Mouse (Mus musculus): ENCODE results near the gene Rsph14. TPM values are rescaled to one million over a fixed set of nuclear protein-coding genes. Genes with fewer than 3 reads are reported as not detected.

Rsph14 gene
- 8.8 and 8.9 TPM in 2 replicates for polyA plus RNA-seq (2015; fragmentation: Nextera tagmentation; extraction: Ambion mirVana)

DNA sequence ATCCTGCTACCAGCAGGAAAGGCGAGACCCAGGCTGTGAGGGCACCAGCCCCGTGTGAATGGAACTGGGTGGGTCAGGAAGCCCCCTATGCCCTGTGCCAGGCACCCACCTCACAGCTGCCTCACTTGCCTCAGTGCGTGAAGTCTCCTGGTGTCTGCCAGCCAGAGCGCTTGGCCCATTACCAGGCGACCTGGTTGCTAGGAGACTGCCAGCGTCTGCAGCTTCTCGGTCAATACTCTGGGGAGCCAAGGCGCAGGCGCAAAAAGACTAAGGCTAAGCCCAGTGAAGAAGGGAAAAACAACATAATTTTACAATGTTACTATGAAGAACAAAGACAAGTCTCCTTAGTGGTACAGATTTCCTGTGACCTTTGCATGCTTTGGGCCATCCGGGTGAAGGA, at the start of gene Rsph14:
Gene Rsph14, minus strand, starts transcription at position 192 of the 400 bp plus-strand sequence.
- H3K27me3 ChIP-seq (replicated peaks; ENCODE audit: insufficient read depth, low read length): no peaks in the 10 kb centered on the region
- no peak within 1 kb of the TSS for H3K27ac ChIP-seq (ENCODE audit: low read length)
- H3K9ac ChIP-seq (replicated peaks; ENCODE audit: low read depth): no peak within 1 kb of the TSS
- no peaks in the 10 kb centered on the region for H3K4me1 ChIP-seq (ENCODE audit: insufficient read depth, low read depth, low read length)
- no peaks in the 10 kb centered on the region for H3K9me3 ChIP-seq (ENCODE audit: low read length)
- peak; percentile 60 for DNase-seq (ENCODE audit: low spot score)
- no peak within 1 kb of the TSS for H3K4me2 ChIP-seq (replicated peaks; ENCODE audit: low read depth, low read length)
- no peaks in the 10 kb centered on the region for H3K36me3 ChIP-seq (ENCODE audit: insufficient read depth, low read length)
- WGBS: 33% methylated on average over 10 of the region's 10 CpGs
- ATAC-seq: no peak
- H3K4me3 ChIP-seq (ENCODE audit: low read depth, low read length): no peak within 1 kb of the TSS
- TF ChIP-seq EP300 (IDR thresholded peaks at IDR 0.05): no peak
- TF ChIP-seq CTCF (IDR thresholded peaks at IDR 0.05): no peak

DNA sequence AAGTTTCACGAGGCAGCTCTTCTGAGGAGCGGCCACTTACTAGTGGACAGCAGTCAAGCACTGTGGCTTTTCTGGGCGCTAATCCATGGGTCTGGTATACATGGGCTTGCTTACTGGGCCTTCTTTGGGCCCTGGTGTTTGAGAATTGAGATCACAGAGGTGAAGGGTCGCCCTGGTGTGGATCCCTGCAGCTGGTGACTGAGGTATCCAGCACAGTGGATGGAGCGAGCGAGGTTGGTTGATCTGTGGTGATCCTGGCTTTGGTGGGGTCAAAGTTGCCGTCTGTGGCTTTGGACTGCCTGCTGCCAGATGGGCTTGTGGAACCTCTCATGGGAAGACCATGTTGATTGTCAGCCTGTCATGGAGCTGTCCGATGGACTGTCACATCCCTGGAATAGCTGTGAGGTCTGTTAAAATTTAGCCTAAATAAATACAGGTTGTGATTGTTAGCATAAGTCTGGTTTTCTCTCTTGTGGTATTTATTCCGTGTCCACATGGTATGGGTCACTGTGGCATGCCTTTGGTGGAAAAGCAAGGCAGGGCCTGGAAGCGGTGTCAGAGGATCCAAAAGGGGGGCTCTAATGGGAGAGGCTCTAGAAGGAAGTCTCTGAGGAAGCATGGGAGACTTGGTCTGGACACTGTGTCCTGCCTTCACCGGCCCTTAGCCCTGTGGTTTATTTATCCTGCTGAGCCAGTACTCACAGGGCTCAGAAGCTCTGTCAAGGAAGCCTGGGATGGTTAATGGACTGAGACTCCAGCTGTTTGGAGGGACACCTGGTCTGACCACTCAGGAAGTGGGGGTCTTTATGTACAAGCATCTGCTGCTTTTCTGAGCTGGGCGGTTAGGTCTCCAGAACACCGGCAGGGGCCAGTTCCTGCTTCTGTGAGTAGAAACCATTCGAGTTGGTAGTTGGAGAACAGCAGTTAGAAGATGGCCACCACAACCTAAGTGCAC, 46.1 kb upstream of the Rsph14 start:
- Histone ChIP-seq H3K4me3 (ENCODE audit: low read depth, low read length) (no peak overlapping the region), H3K4me2 (replicated peaks; ENCODE audit: low read depth, low read length) (no peak overlapping the region), H3K27me3 (replicated peaks; ENCODE audit: insufficient read depth, low read length) (no peaks in the 10 kb centered on the region), H3K27ac (ENCODE audit: low read length) (no peak overlapping the region), H3K36me3 (ENCODE audit: insufficient read depth, low read length) (no peaks in the 10 kb centered on the region), H3K4me1 (ENCODE audit: insufficient read depth, low read depth, low read length) (peaks cover 12% of the 10 kb centered on the region; the same call in 1 of the 2 replicates), H3K9ac (replicated peaks; ENCODE audit: low read depth) (no peak overlapping the region), H3K9me3 (ENCODE audit: low read length) (no peaks in the 10 kb centered on the region)
- DNase-seq (ENCODE audit: low spot score): no peak
- ATAC-seq: peak; percentile 36; the same call in 1 of the 2 replicates
- 66% methylated on average over 14 of the region's 14 CpGs for WGBS
- no peak for TF ChIP-seq EP300 (IDR thresholded peaks at IDR 0.05)
- TF ChIP-seq CTCF (IDR thresholded peaks at IDR 0.05): no peak

DNA sequence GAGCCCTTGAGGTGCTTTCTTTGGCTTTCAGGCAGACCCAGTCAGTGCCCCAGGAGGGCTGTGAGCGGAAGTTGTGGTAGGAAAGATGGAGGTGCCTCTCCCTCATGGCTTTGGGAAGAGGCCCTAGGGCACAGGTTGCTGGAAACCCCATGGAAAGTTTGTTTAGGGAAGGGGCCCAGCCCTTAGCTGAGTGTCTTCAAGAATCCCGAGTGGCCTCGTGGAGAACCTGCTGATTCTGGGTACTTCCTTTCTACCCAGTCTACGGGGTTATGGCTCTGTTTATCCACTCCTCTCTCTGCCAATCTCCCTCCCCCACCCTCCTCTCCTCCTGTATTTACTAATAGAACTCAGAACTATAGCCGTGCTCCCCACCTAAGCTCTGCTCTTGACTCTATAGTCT, 43.3 kb upstream of the Rsph14 start:
- H3K4me2 ChIP-seq (replicated peaks; ENCODE audit: low read depth, low read length): no peak overlapping the region
- DNase-seq (ENCODE audit: low spot score) (peak; percentile 32), ATAC-seq (peak; percentile 58)
- H3K9ac ChIP-seq (replicated peaks; ENCODE audit: low read depth): no peak overlapping the region
- H3K4me3 ChIP-seq (ENCODE audit: low read depth, low read length): no peak overlapping the region
- no peaks in the 10 kb centered on the region for H3K27me3 ChIP-seq (replicated peaks; ENCODE audit: insufficient read depth, low read length)
- no peak overlapping the region for H3K27ac ChIP-seq (ENCODE audit: low read length)
- TF ChIP-seq CTCF (IDR thresholded peaks at IDR 0.05) (no peak), EP300 (IDR thresholded peaks at IDR 0.05) (no peak)
- no peaks in the 10 kb centered on the region for H3K9me3 ChIP-seq (ENCODE audit: low read length)
- WGBS: 25% methylated on average over 5 of the region's 5 CpGs
- peaks cover 14% of the 10 kb centered on the region; the same call in 1 of the 2 replicates for H3K4me1 ChIP-seq (ENCODE audit: insufficient read depth, low read depth, low read length)
- no peaks in the 10 kb centered on the region for H3K36me3 ChIP-seq (ENCODE audit: insufficient read depth, low read length)

DNA sequence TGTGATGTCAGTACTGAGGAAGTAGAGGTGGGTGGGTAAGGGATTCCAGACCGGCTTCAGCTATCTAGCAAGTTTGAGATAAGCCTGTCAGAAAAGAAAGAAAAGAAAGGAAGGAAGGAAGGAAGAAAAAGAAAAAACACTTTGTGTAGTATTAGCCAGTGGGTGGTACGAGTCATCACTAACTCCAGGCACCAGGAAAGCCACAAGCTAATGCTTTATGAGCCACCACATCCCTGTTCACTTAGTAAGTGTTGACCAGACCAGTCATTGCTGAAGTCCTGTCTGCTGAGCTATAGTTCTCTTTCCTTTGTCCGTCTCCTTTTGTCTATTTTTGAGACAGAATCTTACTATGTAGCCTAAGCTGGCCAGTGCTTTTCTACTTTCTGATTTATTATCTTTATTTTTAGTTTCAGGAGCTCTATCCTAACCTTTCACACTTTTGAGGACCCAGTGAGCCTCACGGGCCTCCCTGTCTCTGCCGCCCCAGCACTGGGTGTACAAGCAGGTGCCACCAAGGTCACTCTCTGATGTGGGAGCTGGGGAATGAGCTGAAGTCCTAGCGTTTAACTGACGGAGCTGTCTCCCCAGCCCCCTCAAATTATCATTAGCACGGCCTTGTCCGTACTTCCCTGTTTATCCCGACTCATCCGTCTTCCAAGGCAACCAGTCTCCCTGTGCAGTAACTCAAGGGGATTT, 38.0 kb upstream of the Rsph14 start:
- DNase-seq (ENCODE audit: low spot score): no peak
- Histone ChIP-seq H3K36me3 (ENCODE audit: insufficient read depth, low read length) (no peaks in the 10 kb centered on the region), H3K9me3 (ENCODE audit: low read length) (no peaks in the 10 kb centered on the region), H3K9ac (replicated peaks; ENCODE audit: low read depth) (no peak overlapping the region; the same call in 1 of the 2 replicates), H3K27me3 (replicated peaks; ENCODE audit: insufficient read depth, low read length) (no peaks in the 10 kb centered on the region), H3K27ac (ENCODE audit: low read length) (0 out of 2 replicates have a peak overlapping the region, but pooled peaks have one; percentile 23), H3K4me1 (ENCODE audit: insufficient read depth, low read depth, low read length) (peaks cover 11% of the 10 kb centered on the region; the same call in 1 of the 2 replicates), H3K4me2 (replicated peaks; ENCODE audit: low read depth, low read length) (no peak overlapping the region), H3K4me3 (ENCODE audit: low read depth, low read length) (no peak overlapping the region)
- WGBS: 40% methylated on average over 11 of the region's 11 CpGs
- TF ChIP-seq EP300 (IDR thresholded peaks at IDR 0.05) (no peak), CTCF (IDR thresholded peaks at IDR 0.05) (no peak)
- no peak for ATAC-seq

DNA sequence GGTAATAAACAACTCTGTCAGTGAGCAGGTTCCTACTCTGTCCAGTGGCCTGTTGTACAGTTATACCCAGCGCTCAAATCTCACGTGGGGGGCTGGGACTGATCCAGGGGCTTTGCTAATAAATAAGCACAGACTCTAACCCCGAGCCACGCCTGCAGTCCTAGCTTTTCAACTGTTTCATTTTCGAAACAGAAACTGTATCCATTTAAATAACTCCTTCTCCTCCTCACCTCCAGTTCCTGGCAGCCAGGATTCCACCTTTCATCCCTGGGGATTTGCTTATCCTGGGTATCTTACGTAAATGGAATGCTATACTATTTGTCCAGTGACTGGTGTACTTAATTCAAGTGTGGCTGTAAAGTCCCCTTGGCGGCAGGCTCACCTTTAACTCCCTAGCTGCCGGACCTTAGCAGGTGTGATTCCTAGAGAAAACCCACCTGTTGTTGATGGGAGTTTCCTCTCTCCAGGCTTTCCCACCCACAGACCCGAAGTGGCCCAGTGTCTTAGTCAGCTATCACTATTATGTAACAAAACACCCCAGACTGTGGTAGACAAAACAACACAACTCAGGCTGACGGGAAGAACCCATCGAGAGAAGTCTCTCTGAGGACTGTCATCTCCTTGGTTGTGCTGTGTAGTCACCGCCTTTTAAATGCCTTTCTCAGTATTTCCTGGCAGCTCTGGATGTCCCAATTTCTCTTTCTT, 36.4 kb upstream of the Rsph14 start:
- no peaks in the 10 kb centered on the region for H3K36me3 ChIP-seq (ENCODE audit: insufficient read depth, low read length)
- DNase-seq (ENCODE audit: low spot score) (peak; percentile 90), ATAC-seq (peak; percentile 91)
- peak overlapping the region; percentile 66 for H3K27ac ChIP-seq (ENCODE audit: low read length)
- 30% methylated on average over 12 of the region's 12 CpGs for WGBS
- peak overlapping the region; percentile 23 for H3K4me2 ChIP-seq (replicated peaks; ENCODE audit: low read depth, low read length)
- peaks cover 16% of the 10 kb centered on the region; the same call in 1 of the 2 replicates for H3K4me1 ChIP-seq (ENCODE audit: insufficient read depth, low read depth, low read length)
- H3K9ac ChIP-seq (replicated peaks; ENCODE audit: low read depth): no peak overlapping the region
- H3K4me3 ChIP-seq (ENCODE audit: low read depth, low read length): peak overlapping the region; percentile 10; the same call in 1 of the 2 replicates
- H3K9me3 ChIP-seq (ENCODE audit: low read length): no peaks in the 10 kb centered on the region
- H3K27me3 ChIP-seq (replicated peaks; ENCODE audit: insufficient read depth, low read length): no peaks in the 10 kb centered on the region
- TF ChIP-seq EP300 (IDR thresholded peaks at IDR 0.05) (peak; percentile 90), CTCF (IDR thresholded peaks at IDR 0.05) (no peak)

Measured in lung, postnatal 0 days (tissue).